Mouse (Mus musculus) intestine, postnatal 0 days (tissue): ENCODE data around the gene Smg5. TPM values are rescaled to one million over a fixed set of nuclear protein-coding genes. Genes with fewer than 3 reads are reported as not detected.
"Not testable (repeated sequence)": the region's sequence is repeated elsewhere in the genome, so short reads cannot be mapped to it uniquely, and the experiment has no call there.

Experiments used
- ATAC-seq: fragments of 200-750 bp; cut with Nextera tagmentation; 2 replicates; pipeline ENCODE4 v1.8.0; 2017; ENCODE audit warnings: mild to moderate bottlenecking, moderate TSS enrichment, moderate library complexity
- H3K27ac ChIP-seq: fragments of 300-500 bp; sonication (generic); 2 replicates; pipeline ENCODE4 v1.5.1; 2014; ENCODE audit warnings: mild to moderate bottlenecking, low read depth, low read length, moderate library complexity
- H3K27me3 ChIP-seq: fragments of 300-500 bp; sonication (generic); replicated peaks from 2 replicates; pipeline ENCODE4 v1.6.1; 2014; ENCODE audit warnings: low read length, mixed read lengths; ENCODE audit not compliant: control insufficient read depth, insufficient read depth
- H3K36me3 ChIP-seq: fragments of 300-500 bp; sonication (generic); 2 replicates; pipeline ENCODE4 v1.6.1; 2014; ENCODE audit warnings: mild to moderate bottlenecking, moderate library complexity; ENCODE audit not compliant: control insufficient read depth, insufficient read depth
- H3K4me1 ChIP-seq: fragments of 300-500 bp; sonication (generic); replicated peaks from 2 replicates; pipeline ENCODE4 v1.6.1; 2014; ENCODE audit warnings: antibody characterized with exemption, low read length, mixed read lengths; ENCODE audit not compliant: control insufficient read depth, insufficient read depth
- H3K4me2 ChIP-seq: fragments of 300-500 bp; sonication (generic); replicated peaks from 2 replicates; pipeline ENCODE4 v1.6.1; 2014; ENCODE audit warnings: low read depth, mild to moderate bottlenecking, moderate library complexity
- H3K4me3 ChIP-seq: fragments of 300-500 bp; sonication (generic); 2 replicates; pipeline ENCODE4 v1.5.1; 2014; ENCODE audit warnings: low read depth, low read length
- H3K9ac ChIP-seq: fragments of 300-500 bp; sonication (generic); 2 replicates; pipeline ENCODE4 v1.6.1; 2014; ENCODE audit warnings: mild to moderate bottlenecking, low read depth, low read length
- H3K9me3 ChIP-seq: fragments of 300-500 bp; sonication (generic); 2 replicates; pipeline ENCODE4 v1.6.1; 2016; ENCODE audit warnings: mixed run types; ENCODE audit not compliant: control insufficient read depth
- CTCF ChIP-seq: sonication (generic); IDR thresholded peaks from 2 replicates; pipeline ENCODE4 v1.5.1; 2016; ENCODE audit warnings: low read depth, mild to moderate bottlenecking, control low read depth, antibody characterized with exemption, moderate library complexity
- WGBS: fragments of 180-500 bp; shearing (Covaris S2); extraction: QIAGEN DNeasy Blood & Tissue Kit; methylation state at CpG from one replicate; pipeline ENCODE4 v1.1.7; 2014; 5-methylcytosine and 5-hydroxymethylcytosine counted together
- polyA plus RNA-seq: library from polyadenylated mRNA; unstranded; fragments of >200 nt; fragmentation: Nextera tagmentation; extraction: Ambion mirVana; gene quantifications from 2 replicates; pipeline ENCODE4 v1.2.1, GENCODE M21; 2015

Smg5 gene
- polyA plus RNA-seq, 1 experiment from 2014 or later, result 12.6 TPM

DNA sequence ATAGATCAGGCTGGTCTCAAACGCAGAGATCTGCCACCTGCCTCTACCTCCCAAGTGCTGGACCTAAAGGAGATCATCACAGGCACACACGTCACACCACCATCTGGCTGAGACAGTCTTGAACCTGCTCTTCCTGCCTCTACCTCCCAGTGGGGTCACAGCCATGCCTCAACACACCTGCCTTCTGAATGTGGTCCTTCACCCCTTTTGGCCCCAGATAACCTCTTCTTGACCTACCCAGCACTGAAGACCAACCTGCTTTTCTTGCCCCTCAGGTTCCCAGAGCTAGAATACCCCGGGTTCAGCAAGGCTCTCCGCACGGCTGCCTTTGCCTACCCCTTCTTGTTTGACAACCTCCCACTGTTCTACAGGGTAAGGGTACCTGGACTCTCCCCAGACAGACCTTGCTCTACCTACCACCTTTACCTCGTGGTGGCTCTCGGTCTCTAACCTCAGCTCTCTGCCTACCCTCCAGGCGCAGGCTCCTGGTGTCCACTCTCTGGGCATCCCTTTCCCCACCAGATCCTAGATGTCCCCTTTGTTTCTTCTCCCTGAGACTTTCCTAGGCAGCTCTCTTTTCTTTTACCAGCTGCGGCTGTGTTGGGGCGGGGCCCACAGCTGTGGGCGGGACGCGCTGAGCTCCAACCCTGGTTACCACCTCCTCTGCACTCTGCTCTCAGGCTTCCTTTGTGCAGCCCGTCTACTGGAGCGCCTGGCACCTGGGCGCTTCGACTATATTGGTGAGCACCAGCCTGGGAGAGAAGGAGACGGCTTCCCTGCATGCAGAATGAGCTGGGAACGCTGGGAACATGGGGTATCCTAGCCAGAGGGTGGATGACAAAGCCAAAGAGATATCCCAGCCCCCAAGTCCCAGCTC lies 39.9 kb downstream of the Smg5 start:
- H3K4me1 ChIP-seq, H3K9ac ChIP-seq, H3K27me3 ChIP-seq, H3K36me3 ChIP-seq, H3K4me3 ChIP-seq, H3K27ac ChIP-seq, H3K9me3 ChIP-seq: not testable (repeated sequence)
- peak; percentile 77 for ATAC-seq
- WGBS, result 10% methylated on average over 16 of the region's 19 CpGs
- H3K4me2 ChIP-seq, result peak overlapping the region; percentile 44

DNA sequence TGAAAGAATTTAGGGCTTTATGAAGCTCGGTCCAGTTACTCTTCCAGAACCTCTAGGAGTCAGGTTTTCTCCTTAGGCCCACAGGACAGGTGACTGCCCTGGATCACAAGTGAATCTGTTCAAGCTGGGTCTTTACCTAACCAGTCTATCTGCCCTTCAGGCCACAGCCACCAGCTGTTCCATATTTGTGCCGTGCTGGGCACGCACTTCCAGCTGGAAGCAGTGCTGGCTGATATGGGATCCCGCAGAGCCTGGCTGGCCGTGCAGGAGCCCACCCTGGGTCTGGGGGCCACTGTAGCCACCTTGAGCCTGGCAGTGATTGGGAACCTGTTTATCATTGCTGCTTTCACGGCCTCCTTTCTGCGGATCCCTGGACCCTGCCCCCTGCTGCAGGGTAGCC lies 40.6 kb downstream of the Smg5 start:
- not testable (repeated sequence) for H3K9me3 ChIP-seq, H3K4me3 ChIP-seq, H3K4me1 ChIP-seq, H3K27ac ChIP-seq, H3K9ac ChIP-seq, H3K27me3 ChIP-seq, H3K36me3 ChIP-seq
- 0 out of 2 replicates have a peak, but pooled peaks have one; percentile 2 for ATAC-seq
- H3K4me2 ChIP-seq, result peak overlapping the region; percentile 44; the same call in 1 of the 2 replicates
- WGBS, result 42% methylated on average over 4 of the region's 7 CpGs

GRCm38 (mm10) chr3:88378599-88378998 lies 42.5 kb downstream of the Smg5 start, which contains the start of gene Bglap2:
Gene Bglap2, minus strand, starts transcription at chr3:88378699.
- 77% methylated on average over 4 of the region's 5 CpGs for WGBS
- not testable (repeated sequence) for H3K27me3 ChIP-seq, H3K36me3 ChIP-seq, H3K9me3 ChIP-seq, H3K4me2 ChIP-seq, H3K9ac ChIP-seq, ATAC-seq, H3K27ac ChIP-seq, H3K4me1 ChIP-seq, H3K4me3 ChIP-seq

DNA sequence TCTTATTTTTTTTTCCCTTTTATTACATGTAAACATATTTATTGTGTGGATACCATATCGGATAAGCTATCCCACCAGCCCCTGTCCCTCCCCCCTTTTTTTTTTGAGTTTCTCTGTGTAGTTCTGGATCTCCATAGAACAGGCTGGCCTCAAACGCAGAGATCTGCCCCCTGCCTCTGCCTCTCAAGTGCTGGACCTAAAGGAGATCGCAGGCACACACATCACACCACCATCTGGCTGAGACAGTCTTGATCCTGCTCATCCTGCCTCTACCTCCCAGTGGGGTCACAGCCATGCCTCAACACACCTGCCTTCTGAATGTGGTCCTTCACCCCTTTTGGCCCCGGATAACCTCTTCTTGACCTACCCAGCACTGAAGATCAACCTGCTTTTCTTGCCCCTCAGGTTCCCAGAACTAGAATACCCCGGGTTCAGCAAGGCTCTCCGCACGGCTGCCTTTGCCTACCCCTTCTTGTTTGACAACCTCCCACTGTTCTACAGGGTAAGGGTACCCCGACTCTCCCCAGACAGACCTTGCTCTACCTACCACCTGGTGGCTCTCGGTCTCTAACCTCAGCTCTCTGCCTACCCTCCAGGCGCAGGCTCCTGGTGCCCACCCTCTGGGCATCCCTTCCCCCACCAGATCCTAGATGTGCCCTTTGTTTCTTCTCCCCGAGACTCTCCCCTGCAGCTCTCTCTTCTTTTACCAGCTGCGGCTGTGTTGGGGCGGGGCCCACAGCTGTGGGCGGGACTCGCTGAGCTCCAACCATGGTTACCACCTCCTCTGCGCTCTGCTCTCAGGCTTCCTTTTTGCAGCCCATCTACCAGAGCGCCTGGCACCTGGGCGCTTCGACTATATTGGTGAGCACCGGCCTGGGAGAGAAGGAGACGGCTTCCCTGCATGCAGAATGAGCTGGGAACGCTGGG lies 45.6 kb downstream of the Smg5 start:
- not testable (repeated sequence) for H3K27me3 ChIP-seq, H3K4me1 ChIP-seq, H3K4me3 ChIP-seq, H3K36me3 ChIP-seq, H3K9ac ChIP-seq, H3K9me3 ChIP-seq, H3K27ac ChIP-seq
- peak; percentile 50; the same call in 1 of the 2 replicates for ATAC-seq
- H3K4me2 ChIP-seq, result peak overlapping the region; percentile 37; the same call in 1 of the 2 replicates
- 11% methylated on average over 18 of the region's 22 CpGs for WGBS

GRCm38 (mm10) chr3:88382383-88382782 lies 46.3 kb downstream of the Smg5 start:
- H3K27me3 ChIP-seq, ATAC-seq, H3K4me1 ChIP-seq, H3K27ac ChIP-seq, H3K9me3 ChIP-seq, H3K4me3 ChIP-seq, H3K4me2 ChIP-seq, H3K9ac ChIP-seq, H3K36me3 ChIP-seq: not testable (repeated sequence)
- WGBS, result 36% methylated on average over 1 of the region's 7 CpGs

GRCm38 (mm10) chr3:88384364-88384763 lies 48.3 kb downstream of the Smg5 start, which contains the start of gene Bglap:
Gene Bglap, minus strand, starts transcription at chr3:88384464.
- Histone ChIP-seq H3K4me3 (no peak within 1 kb of the TSS), H3K4me1 (no peaks in the 10 kb centered on the region), H3K27ac (no peak within 1 kb of the TSS), H3K4me2 (no peak within 1 kb of the TSS), H3K9ac (no peak within 1 kb of the TSS), H3K27me3 (peaks cover 14% of the 10 kb centered on the region; the same call in 1 of the 2 replicates), H3K9me3 (no peaks in the 10 kb centered on the region), H3K36me3 (no peaks in the 10 kb centered on the region)
- no peak for TF ChIP-seq CTCF
- ATAC-seq, result no peak
- 84% methylated on average over 5 of the region's 5 CpGs for WGBS
